Mouse (Mus musculus) liver, adult 2 months (tissue): ENCODE measurements around the gene Klhdc2.

Source experiments
- CTCF ChIP-seq: fragments of 200-500 bp; IDR thresholded peaks from 2 replicates; pipeline ENCODE4 v1.5.1; 2011; ENCODE audit warnings: low read depth, low read length, control low read depth
- POLR2A ChIP-seq: fragments of 200-500 bp; IDR thresholded peaks from 2 replicates; pipeline ENCODE4 v1.6.1; 2011; ENCODE audit warnings: low read length, control low read depth; ENCODE audit not compliant: insufficient read depth; ENCODE audit errors: extremely low read depth

- TF ChIP-seq POLR2A (no peak), CTCF (no peak)
Measured at GRCm38 (mm10) chr12:69293815-69294214, 2.7 kb upstream of the Klhdc2 start.
